Mouse (Mus musculus) liver, adult 2 months (tissue): ENCODE measurements at regions not wholly inside any gene's neighbourhood (a gene's known extent, or its start where the extent isn't known, plus 50 kb on each side); places are given as distances from the start of the nearest gene placed in this dataset.

Source experiments
- DNase-seq: peaks from one replicate; pipeline ENCODE4 v3.0.0-alpha.2; 2011; ENCODE audit warnings: low read depth, low spot score; ENCODE audit errors: extremely low read depth
- H3K27ac ChIP-seq: fragments of 200-500 bp; replicated peaks from 2 replicates; pipeline ENCODE4 v1.5.1; 2012; ENCODE audit warnings: low read depth, mild to moderate bottlenecking, control low read depth, inconsistent platforms, low read length; ENCODE audit not compliant: insufficient read depth
- H3K27me3 ChIP-seq: fragments of 200-500 bp; 2 replicates; pipeline ENCODE4 v1.6.1; 2012; ENCODE audit warnings: mild to moderate bottlenecking, moderate library complexity, low read length, inconsistent platforms; ENCODE audit not compliant: control insufficient read depth, insufficient read depth
- H3K36me3 ChIP-seq: fragments of 200-500 bp; 2 replicates; pipeline ENCODE4 v1.6.1; 2012; ENCODE audit warnings: low read length, inconsistent platforms; ENCODE audit not compliant: control insufficient read depth, insufficient read depth
- H3K4me1 ChIP-seq: fragments of 200-500 bp; 2 replicates; pipeline ENCODE4 v1.6.1; 2011; ENCODE audit warnings: low read length; ENCODE audit not compliant: control insufficient read depth, insufficient read depth
- H3K4me3 ChIP-seq: fragments of 200-500 bp; 2 replicates; pipeline ENCODE4 v1.5.1; 2011; ENCODE audit warnings: low read depth, mild to moderate bottlenecking, control low read depth, low read length, moderate library complexity; ENCODE audit not compliant: insufficient read depth
- H3K79me2 ChIP-seq: fragments of 200-500 bp; 2 replicates; pipeline ENCODE4 v1.6.1; 2012; ENCODE audit warnings: inconsistent platforms, mild to moderate bottlenecking, low read length, moderate library complexity; ENCODE audit not compliant: control insufficient read depth, insufficient read depth
- H3K9ac ChIP-seq: fragments of 200-500 bp; 2 replicates; pipeline ENCODE4 v1.6.1; 2012; ENCODE audit warnings: low read depth, mild to moderate bottlenecking, control low read depth, inconsistent platforms, low read length
- CTCF ChIP-seq: fragments of 200-500 bp; IDR thresholded peaks from 2 replicates; pipeline ENCODE4 v1.5.1; 2011; ENCODE audit warnings: low read depth, low read length, control low read depth
- POLR2A ChIP-seq: fragments of 200-500 bp; IDR thresholded peaks from 2 replicates; pipeline ENCODE4 v1.6.1; 2011; ENCODE audit warnings: low read length, control low read depth; ENCODE audit not compliant: insufficient read depth; ENCODE audit errors: extremely low read depth
- WGBS: fragments of 180-500 bp; shearing (Covaris S2); methylation state at CpG from one replicate; pipeline ENCODE4 v1.1.7; 2018; 5-methylcytosine and 5-hydroxymethylcytosine counted together

DNA sequence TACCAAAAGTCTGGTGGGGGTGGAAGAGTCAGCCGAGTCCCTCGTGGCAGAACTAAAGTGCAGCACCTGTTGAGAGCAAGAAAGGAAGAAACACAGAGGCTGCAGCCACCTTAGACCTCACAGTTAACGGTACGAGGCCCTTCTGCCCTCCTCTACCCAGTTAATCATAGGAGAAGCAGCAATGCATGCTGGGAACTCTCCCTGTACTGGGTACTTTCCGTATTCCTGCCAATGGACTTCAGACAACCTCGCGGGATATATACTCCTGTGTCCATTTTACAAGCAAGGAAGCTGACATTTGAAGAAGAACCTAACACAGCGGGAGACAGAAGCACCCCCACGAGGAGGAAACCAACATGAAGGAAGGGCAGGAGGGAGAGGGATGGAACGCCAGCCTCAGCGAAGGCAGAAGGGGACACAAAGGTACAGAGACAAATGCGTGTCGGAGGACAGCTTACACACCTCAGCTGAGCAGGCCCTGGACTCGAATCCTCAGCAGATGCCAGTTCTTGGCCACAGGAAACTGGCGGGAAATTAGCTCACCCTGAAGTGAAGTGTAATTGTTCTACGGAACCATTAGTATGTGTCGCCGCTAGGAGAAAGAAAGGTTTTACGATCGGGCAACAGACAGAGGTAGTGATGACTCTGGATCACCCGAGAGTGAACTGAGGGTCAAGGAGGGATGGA, 170.6 kb upstream of the Jarid2 start:
- Histone ChIP-seq H3K9ac (no peak overlapping the region), H3K4me1 (no peaks in the 10 kb centered on the region), H3K79me2 (no peaks in the 10 kb centered on the region), H3K27ac (no peak overlapping the region), H3K27me3 (no peaks in the 10 kb centered on the region), H3K4me3 (no peak overlapping the region), H3K36me3 (no peaks in the 10 kb centered on the region)
- TF ChIP-seq POLR2A: no peak
- TF ChIP-seq CTCF: no peak
- DNase-seq: no peak
- WGBS: 93% methylated on average over 21 of the region's 21 CpGs

DNA sequence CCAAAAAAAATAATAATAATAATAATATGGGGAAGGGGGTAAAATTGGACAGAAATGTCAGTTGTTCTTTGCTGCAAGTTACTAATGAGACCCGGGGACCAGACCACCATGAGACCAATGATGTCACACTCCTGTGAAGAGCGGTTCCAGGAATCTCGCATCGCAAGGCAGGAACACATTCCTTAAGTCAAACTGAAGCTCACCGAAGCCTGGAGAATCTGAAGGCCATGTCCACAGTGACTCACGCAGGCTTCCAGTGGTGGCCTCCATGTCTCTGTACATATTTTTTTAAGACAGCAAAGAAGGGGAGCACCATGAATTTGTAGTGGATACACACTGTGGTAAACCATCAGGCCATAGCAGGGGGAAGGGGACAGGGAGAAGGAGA, 170.1 kb upstream of the Jarid2 start:
- H3K4me3 ChIP-seq: no peak overlapping the region
- H3K36me3 ChIP-seq: no peaks in the 10 kb centered on the region
- no peak overlapping the region for H3K9ac ChIP-seq
- WGBS: 97% methylated on average over 6 of the region's 6 CpGs
- DNase-seq: no peak
- TF ChIP-seq CTCF (no peak), POLR2A (no peak)
- no peaks in the 10 kb centered on the region for H3K4me1 ChIP-seq
- H3K27me3 ChIP-seq: no peaks in the 10 kb centered on the region
- H3K79me2 ChIP-seq: no peaks in the 10 kb centered on the region
- H3K27ac ChIP-seq: no peak overlapping the region

- WGBS: 45% methylated on average over 2 of the region's 2 CpGs
- TF ChIP-seq POLR2A (no peak), CTCF (no peak)
These were observed 169.6 kb upstream of the Jarid2 start for GRCm38 (mm10) chr13:44559706-44560105.

DNA sequence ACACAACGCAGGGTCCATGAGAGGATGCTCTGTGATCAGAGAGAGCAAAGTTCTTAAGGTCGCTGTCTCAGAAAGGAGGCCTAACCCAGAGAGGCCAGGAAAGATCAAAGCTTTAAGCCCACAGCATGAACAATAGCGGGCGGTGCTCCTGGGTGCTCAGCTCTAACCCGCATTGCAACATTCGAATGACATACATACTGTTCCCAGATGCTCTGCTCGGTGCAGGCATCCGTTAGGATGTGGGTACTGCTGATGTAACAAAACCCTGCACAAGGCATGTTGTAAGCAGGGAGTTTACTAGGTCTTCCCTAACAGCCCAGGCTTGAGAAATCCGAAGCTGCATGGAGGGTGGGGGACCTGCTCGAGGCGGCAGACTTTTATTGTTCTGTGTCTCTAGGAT, 164.6 kb upstream of the Jarid2 start:
- Histone ChIP-seq H3K27ac (no peak overlapping the region), H3K4me3 (no peak overlapping the region), H3K36me3 (no peaks in the 10 kb centered on the region), H3K27me3 (no peaks in the 10 kb centered on the region), H3K4me1 (no peaks in the 10 kb centered on the region), H3K79me2 (no peaks in the 10 kb centered on the region), H3K9ac (no peak overlapping the region)
- WGBS: 75% methylated on average over 11 of the region's 11 CpGs
- no peak for TF ChIP-seq POLR2A
- TF ChIP-seq CTCF: no peak
- no peak for DNase-seq

More at GRCm38 (mm10) chr13:44559706-44560105, 169.6 kb upstream of the Jarid2 start:
- Histone ChIP-seq H3K27me3 (no peaks in the 10 kb centered on the region), H3K27ac (no peak overlapping the region), H3K36me3 (no peaks in the 10 kb centered on the region), H3K79me2 (no peaks in the 10 kb centered on the region), H3K4me1 (no peaks in the 10 kb centered on the region), H3K4me3 (no peak overlapping the region), H3K9ac (no peak overlapping the region)
- DNase-seq: no peak

DNA sequence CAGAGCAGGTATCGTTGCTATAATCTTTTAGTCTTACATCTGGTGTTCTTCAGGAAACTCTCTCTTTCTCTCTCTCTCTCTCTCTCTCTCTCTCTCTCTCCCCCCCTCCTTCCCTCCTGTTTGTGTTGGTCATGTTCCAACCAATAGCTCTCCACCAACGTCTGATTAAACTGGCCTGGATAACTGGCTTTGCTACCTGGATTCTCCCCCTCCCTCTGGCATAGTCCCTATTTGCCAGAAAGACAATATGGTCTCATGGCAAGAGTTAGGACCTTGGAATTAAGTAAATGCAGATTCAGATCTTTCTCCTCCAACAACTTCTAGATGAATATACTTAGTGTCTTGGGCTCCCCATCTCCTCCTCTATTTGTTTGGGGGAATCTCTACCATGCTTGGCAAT, 161.6 kb upstream of the Jarid2 start:
- no peak overlapping the region for H3K9ac ChIP-seq
- H3K27me3 ChIP-seq: no peaks in the 10 kb centered on the region
- H3K79me2 ChIP-seq: no peaks in the 10 kb centered on the region
- TF ChIP-seq POLR2A: no peak
- no peak for TF ChIP-seq CTCF
- no peaks in the 10 kb centered on the region for H3K36me3 ChIP-seq
- H3K27ac ChIP-seq: no peak overlapping the region
- no peak for DNase-seq
- WGBS: 51% methylated on average over 2 of the region's 2 CpGs
- H3K4me1 ChIP-seq: no peaks in the 10 kb centered on the region
- H3K4me3 ChIP-seq: no peak overlapping the region

- Histone ChIP-seq H3K4me3 (no peak overlapping the region), H3K79me2 (no peaks in the 10 kb centered on the region), H3K9ac (no peak overlapping the region), H3K27me3 (no peaks in the 10 kb centered on the region), H3K4me1 (no peaks in the 10 kb centered on the region), H3K27ac (no peak overlapping the region), H3K36me3 (no peaks in the 10 kb centered on the region)
- peak; percentile 2 for DNase-seq
- TF ChIP-seq CTCF (no peak), POLR2A (no peak)
- 58% methylated on average over 3 of the region's 3 CpGs for WGBS
These were observed 160.0 kb upstream of the Jarid2 start for GRCm38 (mm10) chr13:44569241-44569778.
